In genomic region chr3:123977168-123977567, GRCm38 (mm10) we compare ENCODE assay signal across 28 mouse cellular contexts.
DNase-seq lines count a peak whose midpoint lies in the region; ATAC-seq and TF ChIP-seq lines count a peak whose summit lies in the region.
"Had no signal": no experiment of that assay in that cellular context is flagged by ENCODE, and none has a peak within 500 bp of the region (broad histone marks: within the 10 kb centered on the region; RNA-seq: fewer than 3 reads in every experiment).

No protein-coding gene starts in this region.

- 63% methylated on average over 4 of the region's 4 CpGs for WGBS in hindbrain, postnatal 0 days
- WGBS in hindbrain, embryonic 10.5 days = 90% methylated on average over 4 of the region's 4 CpGs
- WGBS in heart, embryonic 10.5 days = 85% methylated on average over 4 of the region's 4 CpGs

- no peaks in the 10 kb centered on the region for H3K36me3 ChIP-seq in hindbrain, postnatal 0 days (ENCODE audit: insufficient read depth, low read length)
- H3K36me3 ChIP-seq in hindbrain, embryonic 10.5 days = no peaks in the 10 kb centered on the region
- H3K36me3 ChIP-seq in heart, embryonic 10.5 days = no peaks in the 10 kb centered on the region
- H3K36me3 ChIP-seq: embryonic facial prominence, embryonic 13.5 days; heart, embryonic 13.5 days; hindbrain, embryonic 13.5 days; limb, embryonic 13.5 days; liver, embryonic 12.5 days; midbrain, embryonic 10.5 days; neural tube, embryonic 15.5 days had no signal

- no peaks in the 10 kb centered on the region for H3K4me1 ChIP-seq in hindbrain, postnatal 0 days (ENCODE audit: insufficient read depth, low read length)
- no peaks in the 10 kb centered on the region for H3K4me1 ChIP-seq in hindbrain, embryonic 10.5 days (replicated peaks)
- H3K4me1 ChIP-seq in heart, embryonic 10.5 days = no peaks in the 10 kb centered on the region
- H3K4me1 ChIP-seq: embryonic facial prominence, embryonic 13.5 days; heart, embryonic 13.5 days; limb, embryonic 13.5 days; liver, embryonic 12.5 days; midbrain, embryonic 10.5 days; neural tube, embryonic 15.5 days had no signal

- no peak overlapping the region for H3K4me3 ChIP-seq in hindbrain, postnatal 0 days (ENCODE audit: low read length)
- no peak overlapping the region for H3K4me3 ChIP-seq in hindbrain, embryonic 10.5 days
- H3K4me3 ChIP-seq in heart, embryonic 10.5 days = no peak overlapping the region
- H3K4me3 ChIP-seq: embryonic facial prominence, embryonic 13.5 days; heart, embryonic 13.5 days; hindbrain, embryonic 13.5 days; layer of hippocampus, adult 2 months; limb, embryonic 13.5 days; liver, embryonic 12.5 days; midbrain, embryonic 10.5 days; neural tube, embryonic 15.5 days had no signal

- H3K4me2 ChIP-seq in hindbrain, postnatal 0 days (ENCODE audit: low read depth, low read length) = no peak overlapping the region
- H3K4me2 ChIP-seq: embryonic facial prominence, embryonic 13.5 days; heart, embryonic 13.5 days; hindbrain, embryonic 13.5 days; limb, embryonic 13.5 days; liver, embryonic 12.5 days; neural tube, embryonic 15.5 days had no signal

- peak; percentile 76; the same call in 1 of the 2 replicates for ATAC-seq in hindbrain, postnatal 0 days
- ATAC-seq: activated CD4-positive, CD25-positive, alpha-beta regulatory T cell, adult 4 months; forebrain, postnatal 0 days; liver, embryonic 12.5 days had no signal

- no peaks in the 10 kb centered on the region for H3K9me3 ChIP-seq in hindbrain, postnatal 0 days (ENCODE audit: low read length)
- no peaks in the 10 kb centered on the region for H3K9me3 ChIP-seq in hindbrain, embryonic 10.5 days
- no peaks in the 10 kb centered on the region for H3K9me3 ChIP-seq in heart, embryonic 10.5 days
- H3K9me3 ChIP-seq: embryonic facial prominence, embryonic 13.5 days; heart, embryonic 13.5 days; hindbrain, embryonic 13.5 days; limb, embryonic 13.5 days; liver, embryonic 12.5 days; midbrain, embryonic 10.5 days; neural tube, embryonic 15.5 days had no signal

- no peak for TF ChIP-seq POLR2A in brain, embryonic 14.5 days (IDR thresholded peaks at IDR 0.05; ENCODE audit: borderline replicate concordance, extremely low read depth, insufficient read depth, insufficient read length, poor library complexity, severe bottlenecking)

- no peaks in the 10 kb centered on the region for H3K27me3 ChIP-seq in hindbrain, postnatal 0 days (ENCODE audit: insufficient read depth, low read length)
- no peaks in the 10 kb centered on the region for H3K27me3 ChIP-seq in hindbrain, embryonic 10.5 days (ENCODE audit: insufficient read depth, poor library complexity, severe bottlenecking)
- H3K27me3 ChIP-seq in heart, embryonic 10.5 days (ENCODE audit: insufficient read depth, poor library complexity, severe bottlenecking) = no peaks in the 10 kb centered on the region
- H3K27me3 ChIP-seq: embryonic facial prominence, embryonic 13.5 days; heart, embryonic 13.5 days; hindbrain, embryonic 13.5 days; limb, embryonic 13.5 days; liver, embryonic 12.5 days; neural tube, embryonic 15.5 days had no signal

- no peak overlapping the region for H3K9ac ChIP-seq in hindbrain, postnatal 0 days (replicated peaks; ENCODE audit: low read length)
- H3K9ac ChIP-seq: embryonic facial prominence, embryonic 13.5 days; forebrain, postnatal 0 days; heart, embryonic 13.5 days; hindbrain, embryonic 13.5 days; limb, embryonic 13.5 days; liver, embryonic 12.5 days; neural tube, embryonic 15.5 days had no signal

- no peak for TF ChIP-seq CTCF in hindbrain, postnatal 0 days (IDR thresholded peaks at IDR 0.05; ENCODE audit: low read depth)
- no peak for TF ChIP-seq CTCF in brain, embryonic 14.5 days (IDR thresholded peaks at IDR 0.05; ENCODE audit: borderline replicate concordance, extremely low read depth, insufficient read depth, insufficient read length)

- DNase-seq in hindbrain, postnatal 0 days (ENCODE audit: low spot score) = peak; percentile 77
- no peak for DNase-seq in hindbrain, embryonic 10.5 days (ENCODE audit: low spot score)
- DNase-seq in brain, embryonic 14.5 days (ENCODE audit: low read depth) = peak; percentile 40
- peak; percentile 80 for DNase-seq in cerebellum, adult 9-10 months
- DNase-seq in urinary bladder, postnatal 4 days (ENCODE audit: low spot score in 2 of 2) = no peak
- no peak for DNase-seq in heart, embryonic 10.5 days (ENCODE audit: low spot score)
- DNase-seq in layer of hippocampus, adult 18-20 months (ENCODE audit: low spot score in 2 of 2) = no peak
- DNase-seq: embryo, embryonic 11 days; forebrain, postnatal 0 days; gastrocnemius, postnatal 25 days; heart, adult 18-20 months; heart, postnatal 14 days; kidney, adult 8-10 months; kidney, postnatal 10 days; layer of hippocampus, postnatal 36 days; lung, adult 18-20 months; lung, postnatal 10 days; thymus, adult 18-20 months; thymus, postnatal 4 days had no signal

- no peak overlapping the region for H3K27ac ChIP-seq in hindbrain, postnatal 0 days
- no peak overlapping the region for H3K27ac ChIP-seq in hindbrain, embryonic 10.5 days
- no peak overlapping the region for H3K27ac ChIP-seq in heart, embryonic 10.5 days
- H3K27ac ChIP-seq: embryonic facial prominence, embryonic 13.5 days; heart, embryonic 13.5 days; hindbrain, embryonic 13.5 days; layer of hippocampus, adult 2 months; limb, embryonic 13.5 days; liver, embryonic 12.5 days; midbrain, embryonic 10.5 days; neural tube, embryonic 15.5 days had no signal

Comparison
In these comparisons a context has a peak if more than half of its experiments do, and no peak if none do; other contexts are left out.
1. DNase-seq: peak in hindbrain, postnatal 0 days (single experiment), brain, embryonic 14.5 days (single experiment) and cerebellum, adult 9-10 months (single experiment); none in hindbrain, embryonic 10.5 days (single experiment), urinary bladder, postnatal 4 days (0 of 2), heart, embryonic 10.5 days (single experiment) and layer of hippocampus, adult 18-20 months (0 of 2).